Mouse (Mus musculus): ENCODE measurements around the gene Brd1. TPM values are rescaled to one million over a fixed set of nuclear protein-coding genes. Genes with fewer than 3 reads are reported as not detected.
A peak's percentile ranks its signal among the peaks of the same experiment; 100 is the strongest.
"Not testable (repeated sequence)": the region's sequence is repeated elsewhere in the genome, so short reads cannot be mapped to it uniquely, and the experiment has no call there.

Brd1 gene
- polyA plus RNA-seq, 1 experiment = 10.3 TPM

GRCm38 (mm10) chr15:88745347-88745746 is 11.3 kb upstream of the Brd1 start:
- H3K27ac ChIP-seq (replicated peaks; ENCODE audit: low read depth, low read length) = 0 out of 2 replicates have a peak overlapping the region, but pooled peaks have one; percentile 22
- no peak overlapping the region for H3K4me3 ChIP-seq (ENCODE audit: insufficient read depth, low read depth, low read length)

GRCm38 (mm10) chr15:88743371-88743770 is 9.3 kb upstream of the Brd1 start:
- not testable (repeated sequence) for H3K4me1 ChIP-seq (ENCODE audit: control insufficient read depth, insufficient read depth, insufficient read length, low read length); H3K27ac ChIP-seq (replicated peaks; ENCODE audit: low read depth, low read length); H3K4me3 ChIP-seq (ENCODE audit: insufficient read depth, low read depth, low read length)

More at GRCm38 (mm10) chr15:88745347-88745746, 11.3 kb upstream of the Brd1 start:
- H3K4me1 ChIP-seq (ENCODE audit: control insufficient read depth, insufficient read depth, insufficient read length, low read length) = no peaks in the 10 kb centered on the region; the same call in 1 of the 2 replicates

GRCm38 (mm10) chr15:88741366-88741765 is 7.3 kb upstream of the Brd1 start:
- no peaks in the 10 kb centered on the region for H3K4me1 ChIP-seq (ENCODE audit: control insufficient read depth, insufficient read depth, insufficient read length, low read length)
- H3K4me3 ChIP-seq (ENCODE audit: insufficient read depth, low read depth, low read length) = no peak overlapping the region
- no peak overlapping the region for H3K27ac ChIP-seq (replicated peaks; ENCODE audit: low read depth, low read length)

- Histone ChIP-seq H3K4me1 (ENCODE audit: control insufficient read depth, insufficient read depth, insufficient read length, low read length) (peaks cover 3% of the 10 kb centered on the region; the same call in 1 of the 2 replicates), H3K4me3 (ENCODE audit: insufficient read depth, low read depth, low read length) (no peak overlapping the region), H3K27ac (replicated peaks; ENCODE audit: low read depth, low read length) (no peak overlapping the region)
These were observed 4.4 kb upstream of the Brd1 start for GRCm38 (mm10) chr15:88738466-88738865.

- Histone ChIP-seq H3K4me1 (ENCODE audit: control insufficient read depth, insufficient read depth, insufficient read length, low read length) (peaks cover 5% of the 10 kb centered on the region), H3K4me3 (ENCODE audit: insufficient read depth, low read depth, low read length) (no peak overlapping the region), H3K27ac (replicated peaks; ENCODE audit: low read depth, low read length) (no peak overlapping the region)
These were observed 2.1 kb upstream of the Brd1 start for GRCm38 (mm10) chr15:88736166-88736565.

GRCm38 (mm10) chr15:88733041-88733751 is 837 bp downstream of the Brd1 start:
- Histone ChIP-seq H3K27ac (replicated peaks; ENCODE audit: low read depth, low read length) (peak overlapping the region; percentile 87), H3K4me3 (ENCODE audit: insufficient read depth, low read depth, low read length) (peak overlapping the region; percentile 100), H3K4me1 (ENCODE audit: control insufficient read depth, insufficient read depth, insufficient read length, low read length) (peaks cover 5% of the 10 kb centered on the region)

DNA sequence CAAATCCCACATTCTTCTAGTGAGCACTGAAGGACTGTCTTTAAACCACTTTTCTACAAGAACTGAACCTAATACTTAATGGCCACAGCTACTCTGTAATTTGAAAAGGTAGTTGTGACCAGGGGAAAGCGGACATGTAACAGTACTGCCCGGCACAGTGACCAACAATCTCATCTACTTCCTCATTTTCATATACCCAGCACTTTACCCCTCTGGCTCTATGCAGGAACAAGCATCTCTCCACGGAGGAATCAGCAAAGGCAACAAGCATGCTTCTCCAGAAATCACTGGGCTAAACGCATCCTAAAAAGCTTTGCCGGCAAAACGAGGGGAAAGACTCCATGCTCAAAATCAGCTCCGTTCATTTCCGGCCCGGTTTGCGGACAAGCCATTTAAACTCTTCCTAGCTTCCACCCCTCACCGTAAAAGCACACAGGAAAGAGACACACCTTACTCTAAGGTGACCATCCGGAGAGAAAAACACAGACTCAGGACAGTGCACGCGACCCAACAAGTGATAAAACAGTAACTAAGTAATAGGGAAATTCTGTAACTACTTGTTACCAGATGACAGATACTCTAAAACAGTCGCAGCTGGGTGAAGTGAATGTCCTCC is 1.5 kb downstream of the Brd1 start:
- H3K4me1 ChIP-seq (ENCODE audit: control insufficient read depth, insufficient read depth, insufficient read length, low read length) = peaks cover 5% of the 10 kb centered on the region
- H3K4me3 ChIP-seq (ENCODE audit: insufficient read depth, low read depth, low read length) = peak overlapping the region; percentile 100
- 0 out of 2 replicates have a peak overlapping the region, but pooled peaks have one; percentile 21 for H3K27ac ChIP-seq (replicated peaks; ENCODE audit: low read depth, low read length)

GRCm38 (mm10) chr15:88730717-88731116 is 3.3 kb downstream of the Brd1 start:
- H3K4me1 ChIP-seq (ENCODE audit: control insufficient read depth, insufficient read depth, insufficient read length, low read length) = peaks cover 5% of the 10 kb centered on the region
- H3K27ac ChIP-seq (replicated peaks; ENCODE audit: low read depth, low read length) = no peak overlapping the region
- H3K4me3 ChIP-seq (ENCODE audit: insufficient read depth, low read depth, low read length) = no peak overlapping the region

- H3K4me1 ChIP-seq (ENCODE audit: control insufficient read depth, insufficient read depth, insufficient read length, low read length) = peaks cover 13% of the 10 kb centered on the region
- no peak overlapping the region for H3K27ac ChIP-seq (replicated peaks; ENCODE audit: low read depth, low read length)
- no peak overlapping the region for H3K4me3 ChIP-seq (ENCODE audit: insufficient read depth, low read depth, low read length)
These were observed 6.8 kb downstream of the Brd1 start for GRCm38 (mm10) chr15:88727204-88727603.

DNA sequence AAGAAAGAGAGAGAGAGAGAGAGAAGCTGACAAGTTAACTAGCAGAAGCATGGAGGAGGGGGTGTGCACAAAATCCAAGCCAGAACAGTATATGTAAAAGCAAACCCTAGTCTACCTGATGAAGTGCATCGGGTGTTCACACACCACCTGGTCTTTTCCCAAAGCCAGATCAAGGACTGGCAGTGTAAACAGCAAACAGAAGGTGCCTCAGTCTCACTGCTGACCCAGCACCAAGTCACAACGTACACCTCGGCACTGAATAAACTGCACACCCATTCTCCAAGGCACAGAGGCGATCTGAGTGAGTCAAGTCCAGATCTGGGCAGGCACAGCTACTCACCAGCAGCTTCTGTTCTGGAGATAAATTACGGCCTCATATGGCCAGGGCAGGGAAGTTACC is 9.0 kb downstream of the Brd1 start:
- Histone ChIP-seq H3K4me3 (ENCODE audit: insufficient read depth, low read depth, low read length) (no peak overlapping the region), H3K27ac (replicated peaks; ENCODE audit: low read depth, low read length) (no peak overlapping the region), H3K4me1 (ENCODE audit: control insufficient read depth, insufficient read depth, insufficient read length, low read length) (peaks cover 18% of the 10 kb centered on the region)

DNA sequence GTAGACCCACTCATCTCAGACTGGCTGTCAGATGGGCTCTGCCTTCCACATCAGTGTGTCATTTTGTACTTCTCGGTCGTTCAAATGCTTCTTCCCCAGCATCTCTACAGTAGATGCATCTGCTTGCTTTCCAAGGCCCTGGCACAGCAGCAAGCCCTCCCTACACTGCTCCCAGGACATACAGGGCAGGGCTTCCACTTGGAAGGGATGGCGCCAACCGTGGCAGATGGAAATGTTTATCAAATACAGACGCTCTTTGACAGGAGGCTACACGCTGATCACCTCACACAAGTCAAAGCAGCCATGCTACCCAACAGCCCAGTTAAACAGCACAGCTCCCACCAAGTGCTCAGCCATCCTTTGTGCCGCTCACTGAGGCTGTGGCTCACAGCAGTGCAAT is 9.7 kb downstream of the Brd1 start:
- H3K4me3 ChIP-seq (ENCODE audit: insufficient read depth, low read depth, low read length) = no peak overlapping the region
- no peak overlapping the region for H3K27ac ChIP-seq (replicated peaks; ENCODE audit: low read depth, low read length)
- H3K4me1 ChIP-seq (ENCODE audit: control insufficient read depth, insufficient read depth, insufficient read length, low read length) = peaks cover 18% of the 10 kb centered on the region

GRCm38 (mm10) chr15:88723205-88723604 is 10.8 kb downstream of the Brd1 start:
- H3K4me1 ChIP-seq (ENCODE audit: control insufficient read depth, insufficient read depth, insufficient read length, low read length) = peaks cover 18% of the 10 kb centered on the region
- no peak overlapping the region for H3K4me3 ChIP-seq (ENCODE audit: insufficient read depth, low read depth, low read length)
- no peak overlapping the region for H3K27ac ChIP-seq (replicated peaks; ENCODE audit: low read depth, low read length)

GRCm38 (mm10) chr15:88717239-88717638 is 16.8 kb downstream of the Brd1 start:
- H3K4me1 ChIP-seq (ENCODE audit: control insufficient read depth, insufficient read depth, insufficient read length, low read length) = peaks cover 10% of the 10 kb centered on the region
- no peak overlapping the region for H3K27ac ChIP-seq (replicated peaks; ENCODE audit: low read depth, low read length)
- no peak overlapping the region for H3K4me3 ChIP-seq (ENCODE audit: insufficient read depth, low read depth, low read length)

DNA sequence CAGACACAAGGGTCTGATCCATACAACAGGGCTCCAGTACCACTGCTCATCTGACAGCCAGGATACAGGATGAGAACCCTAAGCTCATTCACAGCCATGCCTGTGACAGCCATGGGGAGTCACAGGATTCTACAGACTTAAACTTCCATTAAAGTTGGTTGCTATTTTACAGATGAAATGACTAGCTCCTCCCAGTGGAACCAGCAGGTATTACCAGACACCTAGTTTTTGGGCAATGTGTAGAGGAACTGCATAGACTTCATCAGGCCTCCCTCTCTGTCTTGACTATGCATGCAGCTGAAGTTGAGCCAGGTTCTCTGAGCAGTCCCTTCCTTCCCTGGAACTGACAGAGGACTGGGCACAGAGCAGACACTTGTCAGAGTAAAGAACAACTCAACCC is 17.7 kb downstream of the Brd1 start:
- no peak overlapping the region for H3K4me3 ChIP-seq (ENCODE audit: insufficient read depth, low read depth, low read length)
- peaks cover 5% of the 10 kb centered on the region for H3K4me1 ChIP-seq (ENCODE audit: control insufficient read depth, insufficient read depth, insufficient read length, low read length)
- no peak overlapping the region for H3K27ac ChIP-seq (replicated peaks; ENCODE audit: low read depth, low read length)

DNA sequence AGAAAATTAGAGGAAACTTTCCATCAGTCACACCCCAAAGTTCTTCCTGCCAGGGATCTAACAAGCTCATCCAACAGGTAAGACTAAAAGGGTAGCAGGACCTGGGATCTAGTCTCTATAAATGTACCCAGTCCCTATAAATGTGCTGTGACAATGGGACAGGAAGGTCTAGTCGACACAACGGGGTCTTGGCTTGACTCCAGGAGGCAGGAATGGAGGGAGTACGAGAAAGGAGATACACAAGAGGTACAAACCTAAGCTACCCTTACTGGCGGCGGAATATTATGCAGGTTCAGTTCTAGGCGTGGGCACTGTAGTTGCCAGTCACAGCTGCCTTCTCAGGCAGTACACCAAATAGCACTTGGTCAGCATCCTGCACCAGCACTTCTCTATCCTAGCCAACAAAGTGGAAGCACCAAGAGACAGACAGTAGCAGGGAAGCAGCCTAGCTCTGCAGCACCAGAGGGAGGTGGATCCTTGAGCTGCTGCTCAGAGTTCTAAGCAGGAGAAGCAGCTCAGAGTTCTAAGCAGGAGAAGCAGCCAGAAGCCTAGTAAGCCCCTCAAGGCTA is 19.9 kb downstream of the Brd1 start:
- Histone ChIP-seq H3K4me1 (ENCODE audit: control insufficient read depth, insufficient read depth, insufficient read length, low read length) (peaks cover 3% of the 10 kb centered on the region; the same call in 1 of the 2 replicates), H3K27ac (replicated peaks; ENCODE audit: low read depth, low read length) (no peak overlapping the region), H3K4me3 (ENCODE audit: insufficient read depth, low read depth, low read length) (no peak overlapping the region)

Measured in brown adipose tissue, adult 24 weeks (tissue).